Mouse (Mus musculus): Measurements from ENCODE around the gene AC109138.7. TPM values are rescaled to one million over a fixed set of nuclear protein-coding genes. Genes with fewer than 3 reads are reported as not detected.
A peak's percentile ranks its signal among the peaks of the same experiment; 100 is the strongest.

The AC109138.7 gene
- total RNA-seq, 4 experiments from 2014 or later = not detected

DNA sequence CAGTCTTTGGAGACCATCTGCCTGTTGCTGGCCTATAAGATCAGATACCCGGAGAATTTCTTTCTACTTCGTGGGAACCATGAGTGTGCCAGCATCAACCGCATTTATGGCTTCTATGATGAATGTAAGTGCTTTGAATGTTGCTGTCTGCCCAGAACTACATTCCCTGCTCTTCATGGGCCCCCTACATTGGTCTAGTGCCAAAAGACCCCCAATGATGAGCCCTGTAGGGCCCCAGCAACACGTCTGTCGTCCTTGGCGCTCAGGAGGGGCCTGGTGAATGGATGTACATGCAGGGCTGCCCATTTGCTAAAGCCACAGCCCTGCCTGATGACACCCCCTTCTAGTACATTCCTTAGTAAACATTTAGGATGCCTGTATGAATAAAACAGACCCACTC is 21.0 kb upstream of the AC109138.7 start:
- no peak for DNase-seq

DNA sequence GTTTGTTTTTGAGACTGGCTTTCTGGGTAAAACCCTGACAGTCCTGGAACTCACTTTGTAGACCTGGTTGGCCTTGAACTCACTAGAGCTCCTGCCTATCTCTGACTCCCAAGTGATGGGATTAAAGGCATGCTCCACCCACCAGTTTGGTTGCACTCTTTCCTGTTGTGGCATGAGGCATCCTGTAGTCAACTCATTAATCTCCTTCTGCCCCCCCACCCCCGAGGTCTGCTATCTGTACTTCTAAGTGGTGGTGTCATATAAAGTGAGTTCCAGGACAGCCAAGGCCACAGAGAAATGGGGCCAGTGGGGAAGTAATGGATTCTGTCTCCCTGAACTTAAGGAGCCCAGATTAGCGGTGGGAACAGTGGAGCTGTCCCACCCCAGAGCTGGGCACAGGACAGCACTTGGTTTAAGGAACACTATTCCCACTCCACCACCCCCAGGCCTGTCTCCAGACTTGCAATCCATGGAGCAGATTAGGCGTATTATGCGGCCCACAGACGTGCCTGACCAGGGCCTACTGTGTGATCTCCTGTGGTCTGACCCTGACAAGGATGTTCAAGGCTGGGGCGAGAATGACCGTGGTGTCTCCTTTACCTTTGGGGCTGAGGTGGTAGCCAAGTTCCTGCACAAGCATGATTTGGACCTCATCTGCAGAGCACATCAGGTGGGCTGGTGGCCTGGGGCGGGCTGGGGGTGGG is 20.0 kb upstream of the AC109138.7 start:
- DNase-seq = no peak

DNA sequence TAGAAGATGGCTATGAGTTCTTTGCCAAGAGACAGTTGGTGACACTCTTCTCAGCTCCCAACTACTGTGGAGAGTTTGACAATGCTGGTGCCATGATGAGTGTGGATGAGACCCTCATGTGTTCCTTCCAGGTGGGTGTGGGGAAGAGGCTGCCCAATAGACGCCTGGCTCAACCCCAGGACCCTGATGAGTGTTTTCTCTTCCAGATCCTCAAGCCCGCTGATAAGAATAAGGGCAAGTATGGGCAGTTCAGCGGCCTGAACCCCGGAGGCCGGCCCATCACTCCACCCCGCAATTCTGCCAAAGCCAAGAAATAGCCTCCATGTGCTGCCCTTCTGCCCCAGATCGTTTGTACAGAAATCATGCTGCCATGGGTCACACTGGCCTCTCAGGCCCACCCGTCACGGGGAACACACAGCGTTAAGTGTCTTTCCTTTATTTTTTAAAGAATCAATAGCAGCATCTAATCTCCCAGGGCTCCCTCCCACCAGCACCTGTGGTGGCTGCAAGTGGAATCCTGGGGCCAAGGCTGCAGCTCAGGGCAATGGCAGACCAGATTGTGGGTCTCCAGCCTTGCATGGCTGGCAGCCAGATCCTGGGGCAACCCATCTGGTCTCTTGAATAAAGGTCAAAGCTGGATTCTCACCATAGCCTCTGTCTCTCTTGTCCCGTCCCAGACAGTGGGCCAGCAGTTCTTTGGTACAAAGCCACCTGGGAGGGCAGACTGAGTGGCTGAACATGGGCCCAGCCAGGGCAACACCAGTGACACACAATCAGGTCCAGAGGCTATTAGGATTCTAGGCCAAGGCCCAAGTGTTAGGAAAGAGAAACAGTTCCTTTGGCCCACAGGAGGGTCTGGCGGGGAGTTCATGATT is 19.1 kb upstream of the AC109138.7 start:
- no peak for DNase-seq

DNA sequence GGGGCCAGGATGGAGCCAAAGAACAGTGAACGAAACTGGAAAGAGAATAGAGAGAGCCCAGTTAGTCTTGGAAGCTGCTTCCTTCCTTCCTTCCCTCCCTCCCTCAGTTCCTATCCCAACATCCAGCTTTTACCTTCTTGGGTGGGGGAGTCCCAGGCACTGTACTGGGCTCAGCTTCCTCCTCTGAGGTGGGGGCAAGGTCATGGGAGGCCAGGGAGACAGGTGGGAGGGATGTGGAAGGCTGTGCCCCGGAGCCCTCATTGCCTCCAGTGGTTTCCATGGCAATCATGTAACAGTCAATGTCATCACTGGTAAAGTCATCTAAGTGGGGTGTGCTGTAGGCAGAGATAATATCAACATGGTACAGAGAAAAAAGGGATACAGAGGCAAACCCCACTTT is 18.1 kb upstream of the AC109138.7 start:
- no peak for DNase-seq

DNA sequence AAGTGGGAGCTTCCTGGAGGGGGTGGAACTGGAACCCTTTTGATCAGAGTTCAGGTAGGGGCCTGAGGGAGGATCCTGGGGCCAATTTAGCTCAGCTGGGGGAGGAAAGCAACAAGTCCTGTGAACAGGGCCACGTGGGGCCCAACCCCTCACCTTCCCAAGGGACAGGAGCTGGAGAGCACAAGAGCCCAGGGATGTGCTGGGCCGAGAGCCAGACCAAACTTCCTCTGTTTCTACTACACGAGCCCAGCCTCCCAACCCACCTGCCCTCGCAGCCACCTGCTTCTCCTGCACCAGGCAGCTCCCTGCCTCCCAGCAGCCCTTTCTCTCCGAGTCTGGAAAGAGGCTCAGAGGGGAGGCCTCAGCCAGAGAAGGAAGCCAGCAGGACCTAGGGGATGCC is 17.6 kb upstream of the AC109138.7 start:
- no peak for DNase-seq

DNA sequence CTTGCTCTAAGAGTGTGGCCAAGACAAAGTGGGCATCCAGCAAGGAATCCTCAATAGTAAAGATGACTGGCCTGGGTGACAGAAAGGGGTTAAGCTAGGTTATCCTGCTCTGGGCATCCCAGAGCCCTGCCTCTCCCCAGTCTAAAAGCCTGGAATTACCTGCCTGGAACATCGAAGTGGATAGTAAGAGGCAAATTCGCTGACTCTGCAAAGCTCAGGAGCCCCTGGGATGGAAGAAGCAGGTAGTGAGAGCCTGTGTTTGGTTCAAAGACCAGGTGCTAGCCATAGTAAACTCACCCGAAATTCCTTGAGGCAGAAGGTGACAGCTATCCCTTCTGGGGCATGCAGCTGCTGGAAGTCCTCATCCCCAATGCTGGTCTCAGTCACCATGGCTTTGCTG is 17.0 kb upstream of the AC109138.7 start:
- DNase-seq = no peak

DNA sequence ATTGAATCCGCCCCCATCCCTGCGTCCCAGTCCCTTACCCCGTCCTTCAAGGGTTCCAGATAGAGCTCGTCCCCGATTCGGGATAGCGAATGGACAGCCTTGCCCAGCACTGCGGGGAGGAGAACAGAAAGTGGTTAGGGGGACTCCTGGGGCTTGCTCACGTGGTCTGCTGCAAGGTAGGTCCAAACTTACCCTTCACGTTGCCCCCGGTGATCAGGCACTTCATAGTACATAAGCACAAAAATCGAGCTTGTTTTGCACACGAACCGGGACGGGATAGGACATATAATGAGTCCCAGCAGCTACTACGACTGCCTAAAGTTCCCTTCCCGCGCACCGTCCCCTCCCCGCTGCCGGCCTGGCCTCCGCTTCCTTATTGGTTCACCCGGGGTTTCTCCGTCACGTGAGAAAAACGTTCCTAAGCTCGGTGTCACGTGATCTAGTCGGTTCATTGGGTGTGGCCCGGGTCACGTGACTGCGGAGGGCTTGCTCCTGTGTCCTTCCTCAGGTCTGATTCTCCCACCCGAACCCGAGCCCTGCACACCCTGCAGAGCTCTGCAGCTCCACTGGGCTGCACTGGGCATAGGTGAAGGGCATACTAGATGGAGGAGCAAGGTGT is 12.8 kb upstream of the AC109138.7 start, which contains the start of gene Rad9a:
Gene Rad9a, minus strand, starts transcription at position 372 of the 619 bp plus-strand sequence.
- peak; percentile 95 for DNase-seq

DNA sequence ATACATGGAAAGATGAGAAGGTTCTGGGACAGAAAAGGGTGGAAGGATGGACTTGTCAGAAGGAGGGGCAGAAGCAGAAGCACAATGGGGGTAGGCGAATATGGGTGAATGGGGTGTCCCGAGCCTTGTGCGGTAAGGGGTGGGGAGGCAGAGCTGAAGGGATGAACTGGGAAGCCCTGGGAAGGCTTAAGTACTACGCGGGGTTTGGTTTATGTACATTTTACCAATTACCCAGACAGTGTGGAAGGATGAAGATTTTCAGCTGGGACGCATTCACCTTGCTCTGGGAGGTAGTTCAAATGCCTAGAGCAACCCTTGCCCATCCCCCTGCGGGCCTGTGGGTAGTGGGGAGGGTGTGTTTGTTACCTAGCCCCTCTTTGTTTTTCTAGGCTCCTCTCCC is 12.0 kb upstream of the AC109138.7 start:
- DNase-seq = no peak

DNA sequence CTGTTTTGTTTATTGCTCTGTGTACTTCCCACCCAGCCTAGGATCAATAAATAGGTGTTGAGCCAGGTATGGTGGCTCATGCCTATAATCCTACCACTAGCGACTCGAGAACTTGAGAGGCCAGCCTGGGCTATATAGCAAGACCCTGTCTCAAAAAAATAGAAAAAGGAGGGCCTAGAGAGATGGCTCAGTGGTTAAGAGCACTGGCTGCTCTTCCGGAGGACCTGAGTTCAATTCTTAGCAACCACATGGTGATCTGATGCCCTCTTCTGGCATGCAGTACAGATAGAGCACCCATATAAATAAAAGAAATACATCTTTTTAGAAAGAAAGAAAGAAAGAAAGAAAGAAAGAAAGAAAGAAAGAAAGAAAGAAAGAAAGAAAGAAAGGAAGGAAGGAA is 11.0 kb upstream of the AC109138.7 start:
- no peak for DNase-seq

DNA sequence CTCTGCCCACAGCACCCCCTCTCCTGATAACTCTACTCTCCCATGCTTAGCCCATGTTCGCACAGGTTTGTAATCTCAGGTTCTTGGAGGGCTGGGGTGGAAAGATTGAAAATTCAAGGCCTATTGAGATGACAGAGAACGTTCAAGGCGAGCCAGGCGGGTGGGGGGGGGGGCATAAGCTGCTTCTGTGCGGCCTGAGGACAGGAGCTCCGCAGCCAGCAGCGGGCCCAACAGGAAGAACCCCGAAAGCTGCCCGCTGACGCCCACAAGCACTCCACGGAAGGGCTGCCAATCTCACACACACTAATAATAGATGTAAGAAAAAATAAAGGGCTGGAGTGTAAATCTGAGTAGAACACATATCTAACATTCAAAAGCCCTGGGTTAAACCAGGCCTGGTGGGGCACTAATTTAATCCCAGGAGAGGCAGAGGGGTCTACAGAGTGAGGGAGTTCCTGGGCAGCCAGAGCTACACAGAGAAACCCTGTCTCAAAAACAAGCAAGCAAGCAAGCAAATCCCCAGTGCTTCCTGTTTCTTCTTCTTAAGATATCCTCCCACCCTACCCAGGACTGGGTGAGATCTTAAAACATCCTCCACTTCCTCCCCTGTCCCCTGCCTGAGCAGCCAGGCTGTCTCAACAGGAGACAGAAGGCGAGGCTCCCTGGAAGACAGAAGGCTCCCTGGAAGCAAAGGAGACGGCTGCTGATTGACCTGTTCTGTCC is 10.4 kb upstream of the AC109138.7 start:
- DNase-seq = no peak

DNA sequence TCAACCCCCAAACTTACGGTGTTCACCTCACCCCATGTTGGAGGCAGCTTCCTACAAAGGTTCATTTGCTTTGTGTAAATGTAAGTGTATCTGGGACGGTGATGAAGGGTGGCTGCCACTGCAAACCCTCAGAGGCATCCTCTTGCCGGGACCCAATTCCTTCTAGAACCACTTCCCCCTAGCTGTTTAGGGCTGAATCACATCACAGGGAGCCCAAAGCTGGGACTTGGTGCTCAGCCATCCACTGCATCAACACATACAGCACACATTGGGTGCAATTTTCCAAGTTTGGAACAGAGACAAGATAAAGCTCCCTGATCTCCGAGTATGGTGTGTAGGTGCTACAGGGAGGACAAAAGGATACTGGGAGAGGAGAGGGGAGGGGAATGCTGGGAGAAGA is 9.3 kb upstream of the AC109138.7 start:
- DNase-seq = no peak

DNA sequence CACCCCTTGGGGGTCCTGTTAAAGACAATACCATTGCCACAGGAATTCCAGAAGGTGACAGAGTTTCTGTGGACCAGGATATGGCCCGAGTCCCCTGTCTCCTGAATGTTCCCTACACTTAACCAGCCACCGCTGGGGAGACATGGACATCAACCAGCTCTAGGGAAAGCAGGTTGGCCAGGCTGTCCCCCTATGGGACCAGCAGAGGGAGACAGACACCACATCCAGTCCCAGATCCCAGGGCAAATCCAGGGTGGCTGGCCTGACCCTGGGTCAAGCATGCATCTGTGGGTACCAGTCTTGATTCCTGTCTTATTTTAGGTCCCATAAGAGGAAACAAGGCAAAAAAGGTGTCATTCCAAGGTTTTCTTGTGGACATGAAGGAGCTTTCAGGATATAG is 7.2 kb upstream of the AC109138.7 start:
- DNase-seq = peak; percentile 71

DNA sequence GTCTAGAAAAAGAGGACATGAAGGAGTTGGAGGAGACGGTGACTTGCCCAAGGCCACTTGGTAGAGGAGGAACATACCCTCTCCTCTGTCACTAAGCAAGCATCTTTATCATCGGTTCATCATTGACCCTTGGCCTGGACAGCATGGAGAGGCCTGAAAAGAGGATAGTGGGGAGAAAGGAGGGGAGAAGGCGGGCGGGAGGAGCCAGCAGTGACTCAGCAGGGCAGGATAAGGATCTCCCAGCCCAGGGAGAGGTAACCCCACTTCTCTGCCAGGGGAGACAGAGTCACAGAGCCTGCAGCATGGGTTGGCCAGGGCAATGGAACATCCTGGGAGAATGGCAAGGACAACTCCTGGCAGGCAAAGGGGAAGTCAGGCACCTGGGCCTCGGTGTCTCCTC is 5.6 kb upstream of the AC109138.7 start:
- no peak for DNase-seq

DNA sequence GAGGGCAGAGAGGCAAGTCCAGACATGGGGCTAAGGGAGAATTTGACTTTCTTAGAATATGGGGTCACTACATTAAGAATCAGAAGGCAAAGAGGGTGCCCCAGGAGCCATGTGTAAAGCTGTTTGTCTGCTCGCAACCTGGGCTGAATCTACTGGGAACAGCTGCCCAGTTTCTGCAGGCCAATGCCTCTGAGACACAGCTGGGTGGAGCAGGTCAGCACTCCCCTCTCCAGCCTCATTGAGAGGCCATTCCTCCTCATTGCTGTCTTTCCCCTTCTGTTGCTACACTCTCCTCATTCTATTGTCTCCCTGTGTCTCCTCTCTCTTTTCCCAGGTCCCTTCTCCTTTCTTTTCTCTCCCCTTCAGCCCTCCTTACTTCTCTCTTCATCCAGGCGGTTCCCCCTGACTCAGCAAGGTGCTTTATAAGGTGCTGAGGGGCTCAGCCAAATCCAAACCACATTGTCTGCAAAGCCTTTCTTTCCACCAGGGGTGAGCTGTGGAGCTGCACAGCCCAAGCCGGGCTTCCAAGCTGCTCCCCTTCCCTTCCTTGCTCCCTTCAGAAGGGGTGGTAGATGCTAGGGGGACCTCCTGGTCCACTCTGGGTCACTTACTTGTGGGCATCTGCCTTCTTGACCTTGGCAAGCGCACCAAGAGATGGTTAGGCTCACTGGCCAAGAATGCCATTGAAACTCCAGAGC is 2.1 kb upstream of the AC109138.7 start:
- no peak for DNase-seq

DNA sequence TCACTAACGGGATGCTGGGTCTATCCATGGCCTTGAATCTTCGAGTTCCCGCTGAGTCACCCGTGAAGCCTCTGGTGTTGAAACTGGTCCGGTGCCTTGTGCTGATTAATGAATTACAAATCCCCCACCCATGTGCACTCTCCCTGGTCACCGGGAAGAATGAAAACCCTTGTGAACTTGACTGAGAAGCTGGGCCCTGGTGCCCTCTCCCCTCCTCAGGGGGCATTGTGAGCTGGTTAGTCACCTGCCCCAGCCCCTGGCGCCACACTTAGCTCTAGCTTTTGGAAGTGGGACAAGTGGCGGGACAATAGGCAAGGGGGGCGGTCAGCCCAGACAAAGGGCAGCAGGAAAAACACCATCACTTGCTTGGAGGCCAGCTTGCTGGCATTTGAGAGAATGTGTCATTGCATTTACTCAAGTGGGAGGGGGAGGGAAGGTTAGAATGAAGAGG is 608 bp upstream of the AC109138.7 start:
- peak; percentile 67 for DNase-seq

DNA sequence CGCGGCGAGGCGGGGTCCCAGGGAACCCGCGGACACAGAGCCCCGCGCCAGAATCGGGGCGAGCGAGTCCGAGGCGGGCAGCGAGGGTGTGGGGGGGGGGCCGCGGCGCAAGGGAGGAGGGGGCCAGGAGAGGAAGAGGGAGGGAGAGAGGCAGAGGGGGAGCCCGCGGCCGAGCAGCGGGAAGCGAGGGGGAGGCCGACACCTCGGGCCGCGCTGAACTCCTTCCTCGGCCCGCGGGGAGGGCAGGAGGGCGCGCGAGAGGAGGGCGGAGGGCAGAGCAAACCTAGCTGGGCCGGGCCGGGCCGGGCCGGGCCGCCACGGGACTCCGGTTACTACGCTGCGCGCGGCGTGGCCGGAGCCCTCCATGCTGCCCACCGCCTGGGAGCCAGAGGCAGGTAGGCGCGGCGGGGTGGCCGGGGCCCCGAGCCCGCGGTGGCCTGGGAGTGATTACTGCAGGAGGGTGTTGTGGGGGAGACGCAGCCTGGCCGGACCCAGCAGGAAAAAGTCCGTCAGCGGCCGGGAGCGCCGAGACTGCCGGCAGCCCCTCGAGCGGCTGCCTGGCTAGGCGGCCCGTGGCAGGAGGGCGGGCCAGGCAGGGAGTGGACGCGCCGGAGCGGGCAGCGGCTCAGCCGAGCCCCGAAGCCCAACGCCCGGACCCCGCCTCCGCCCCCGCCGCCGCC is 754 bp downstream of the AC109138.7 start:
- DNase-seq = no peak

DNA sequence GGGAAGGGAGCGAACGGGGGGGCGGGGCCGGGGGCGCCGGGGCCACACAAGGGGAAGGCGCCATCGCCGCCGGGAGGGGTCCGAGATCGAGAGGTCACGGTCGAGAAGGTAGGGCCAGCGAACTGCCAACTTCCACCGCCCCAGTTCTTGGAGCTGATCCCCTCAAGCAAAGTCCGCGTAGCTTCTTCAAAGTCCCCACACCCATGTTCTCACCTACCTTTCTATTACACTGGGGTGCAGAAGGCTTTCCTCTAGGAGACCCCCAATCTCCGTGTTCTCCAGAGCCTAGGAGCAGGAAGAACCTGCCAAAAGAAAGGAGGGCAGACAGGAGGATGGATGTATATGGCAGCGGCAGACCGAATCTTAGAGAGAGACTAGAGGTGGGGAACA is 1.3 kb downstream of the AC109138.7 start:
- no peak for DNase-seq

DNA sequence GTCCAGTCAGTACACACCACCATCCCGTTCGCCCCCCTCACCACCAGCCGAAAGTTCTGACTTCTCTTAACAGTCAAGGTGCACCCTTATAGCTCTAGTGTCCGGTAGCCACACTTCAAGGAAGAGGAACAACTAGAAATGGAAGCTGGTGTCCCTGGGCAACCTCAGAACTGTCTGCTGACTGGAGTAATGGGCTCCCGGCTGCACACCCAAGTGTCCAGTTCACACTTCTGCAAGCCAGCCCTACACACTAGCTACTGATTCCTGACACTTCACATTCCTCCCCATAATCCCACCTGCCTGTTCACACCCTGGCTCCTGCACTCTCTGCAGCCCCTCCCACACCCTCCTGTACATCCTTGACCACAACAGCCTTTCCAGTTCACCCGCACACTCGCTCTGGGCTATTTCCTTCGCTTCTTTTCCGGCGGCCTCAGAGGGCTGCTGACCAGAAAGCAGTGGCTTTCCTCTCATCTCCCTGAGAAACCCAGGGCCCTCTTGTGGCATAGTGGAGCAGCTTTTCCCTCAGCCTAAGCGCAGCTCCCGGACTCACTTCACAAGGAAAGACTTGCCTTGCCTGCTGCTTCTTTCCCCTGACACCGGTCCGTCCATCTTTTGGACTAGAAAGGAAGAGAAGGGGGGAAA is 2.0 kb downstream of the AC109138.7 start:
- DNase-seq = no peak

DNA sequence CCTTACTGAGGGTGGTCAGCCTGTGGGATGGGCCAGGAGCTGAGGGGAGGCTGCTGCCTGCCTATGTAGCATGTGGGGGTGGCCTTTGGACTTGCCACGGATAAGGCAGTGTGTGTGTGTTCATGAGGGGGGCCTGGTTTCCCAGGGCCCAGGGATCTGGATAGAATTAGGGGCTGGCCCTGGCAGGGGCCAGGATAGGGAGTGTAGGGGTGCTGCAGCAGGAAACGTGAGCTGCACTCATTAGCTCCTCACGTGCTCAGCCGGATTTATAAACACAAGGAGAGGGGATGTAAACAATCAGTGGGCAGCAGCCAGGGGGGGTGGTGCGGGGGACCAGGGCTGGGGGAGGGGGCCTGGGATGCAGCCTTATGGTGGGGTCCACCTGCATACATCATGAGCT is 3.0 kb downstream of the AC109138.7 start:
- no peak for DNase-seq

DNA sequence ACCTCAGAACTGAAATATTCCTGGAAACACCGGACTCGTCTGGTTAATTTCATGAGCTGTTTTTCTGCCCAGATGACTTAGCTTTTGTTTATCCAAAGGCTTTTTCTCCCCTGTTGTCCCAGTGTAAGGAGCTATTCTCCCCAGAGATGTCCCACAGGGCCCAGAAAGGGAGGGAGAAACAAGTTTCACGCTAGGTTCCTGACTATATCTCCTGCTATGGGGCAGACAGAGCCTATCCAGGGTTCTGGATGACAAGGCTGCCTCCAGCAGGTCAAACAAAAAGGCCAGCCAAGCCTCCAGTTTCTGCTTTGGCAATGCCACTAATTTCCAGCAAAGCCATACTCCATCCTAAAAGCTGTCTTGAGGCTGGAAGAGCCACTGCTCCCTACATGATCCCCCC is 3.7 kb downstream of the AC109138.7 start:
- DNase-seq = no peak

DNA sequence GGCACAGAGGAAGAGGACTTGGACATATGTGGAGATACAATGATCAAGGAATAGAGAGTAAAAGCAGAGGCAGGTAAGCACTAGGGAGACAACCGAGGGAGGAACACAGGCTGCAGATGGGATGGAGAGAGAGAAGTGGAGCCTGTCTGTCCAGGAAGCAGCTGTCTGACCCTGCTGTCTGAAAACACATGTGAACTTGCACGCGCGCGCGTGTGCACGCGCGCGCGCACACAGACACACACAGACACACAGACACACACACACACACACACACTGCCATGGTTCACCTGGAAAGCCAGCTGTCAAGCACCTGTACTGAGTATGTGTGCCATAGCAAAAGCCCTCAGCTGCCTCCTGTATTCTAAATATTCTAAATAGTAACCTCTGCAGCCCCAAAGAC is 4.1 kb downstream of the AC109138.7 start:
- no peak for DNase-seq

Measured in adrenal gland, adult 8-10 months (tissue).